Mouse (Mus musculus) kidney, postnatal 0 days (tissue): ENCODE measurements around the gene Itsn1. TPM values are rescaled to one million over a fixed set of nuclear protein-coding genes. Genes with fewer than 3 reads are reported as not detected.

Experiments used
- ATAC-seq: fragments of 200-750 bp; cut with Nextera tagmentation; replicated peaks from 2 replicates; pipeline ENCODE4 v1.8.0; 2017; ENCODE audit warnings: low read depth, moderate number of reproducible peaks, moderate TSS enrichment, moderate library complexity; ENCODE audit not compliant: low FRiP score
- DNase-seq: peaks from one replicate; pipeline ENCODE4 v3.0.0-alpha.2; 2016; ENCODE audit warnings: low spot score
- H3K27ac ChIP-seq: fragments of 300-500 bp; sonication (generic); 2 replicates; pipeline ENCODE4 v1.5.1; 2014; ENCODE audit warnings: mild to moderate bottlenecking
- H3K27me3 ChIP-seq: fragments of 300-500 bp; sonication (generic); 2 replicates; pipeline ENCODE4 v1.6.1; 2014; ENCODE audit warnings: low read length, mixed read lengths; ENCODE audit not compliant: insufficient read depth
- H3K36me3 ChIP-seq: fragments of 300-500 bp; sonication (generic); 2 replicates; pipeline ENCODE4 v1.6.1; 2014; ENCODE audit warnings: low read length, mixed read lengths; ENCODE audit not compliant: insufficient read depth
- H3K4me1 ChIP-seq: fragments of 300-500 bp; sonication (generic); replicated peaks from 2 replicates; pipeline ENCODE4 v1.6.1; 2014; ENCODE audit warnings: antibody characterized with exemption, low read length, mixed read lengths; ENCODE audit not compliant: insufficient read depth
- H3K4me2 ChIP-seq: fragments of 300-500 bp; sonication (generic); 2 replicates; pipeline ENCODE4 v1.6.1; 2014; ENCODE audit warnings: mild to moderate bottlenecking, low read length, moderate library complexity, mixed read lengths
- H3K4me3 ChIP-seq: fragments of 300-500 bp; sonication (generic); replicated peaks from 2 replicates; pipeline ENCODE4 v1.5.1; 2014; ENCODE audit warnings: low read depth, low read length
- H3K9ac ChIP-seq: fragments of 300-500 bp; sonication (generic); 2 replicates; pipeline ENCODE4 v1.6.1; 2014; ENCODE audit warnings: low read depth, low read length
- H3K9me3 ChIP-seq: fragments of 300-500 bp; sonication (generic); replicated peaks from 2 replicates; pipeline ENCODE4 v1.6.1; 2016; ENCODE audit warnings: low read length, inconsistent platforms, mixed read lengths
- CTCF ChIP-seq: IDR thresholded peaks from 2 replicates; pipeline ENCODE4 v1.5.1; 2016; ENCODE audit warnings: antibody characterized with exemption, low read depth, mild to moderate bottlenecking, moderate library complexity
- WGBS: fragments of 180-500 bp; shearing (Covaris S2); extraction: QIAGEN DNeasy Blood & Tissue Kit; methylation state at CpG from one replicate; pipeline ENCODE4 v1.1.7; 2014; 5-methylcytosine and 5-hydroxymethylcytosine counted together
- polyA plus RNA-seq: library from polyadenylated mRNA; unstranded; fragments of >200 nt; fragmentation: Nextera tagmentation; extraction: Ambion mirVana; gene quantifications from 2 replicates; pipeline ENCODE4 v1.2.1, GENCODE M21; 2015

Gene Itsn1
- polyA plus RNA-seq, 1 experiment from 2014 or later, result 14.4 TPM

GRCm38 (mm10) chr16:91885389-91886122 lies 156.5 kb downstream of the Itsn1 start:
- peak overlapping the region; percentile 46 for H3K4me2 ChIP-seq
- peaks cover 11% of the 10 kb centered on the region; the same call in 1 of the 2 replicates for H3K4me1 ChIP-seq
- DNase-seq, result peak; percentile 58
- H3K9me3 ChIP-seq, result no peaks in the 10 kb centered on the region
- peak; percentile 53; the same call in 1 of the 2 replicates for TF ChIP-seq CTCF
- H3K4me3 ChIP-seq, result peak overlapping the region; percentile 11; the same call in 1 of the 2 replicates
- H3K9ac ChIP-seq, result no peak overlapping the region
- H3K27me3 ChIP-seq, result no peaks in the 10 kb centered on the region
- peak; percentile 38 for ATAC-seq
- no peak overlapping the region for H3K27ac ChIP-seq
- WGBS, result 11% methylated on average over 18 of the region's 19 CpGs
- H3K36me3 ChIP-seq, result no peaks in the 10 kb centered on the region

- Histone ChIP-seq H3K27ac (no peak overlapping the region), H3K4me2 (no peak overlapping the region), H3K36me3 (no peaks in the 10 kb centered on the region), H3K9me3 (no peaks in the 10 kb centered on the region), H3K9ac (no peak overlapping the region), H3K4me1 (0 out of 2 replicates have a peak, but pooled peaks cover 3% of the 10 kb centered on the region), H3K4me3 (no peak overlapping the region), H3K27me3 (no peaks in the 10 kb centered on the region)
- no peak for ATAC-seq
- WGBS, result 93% methylated on average over 3 of the region's 3 CpGs
- TF ChIP-seq CTCF, result no peak
- no peak for DNase-seq
Measured at GRCm38 (mm10) chr16:91888368-91888767, 159.3 kb downstream of the Itsn1 start.

GRCm38 (mm10) chr16:91889831-91890230 lies 160.8 kb downstream of the Itsn1 start:
- no peak for TF ChIP-seq CTCF
- no peaks in the 10 kb centered on the region for H3K9me3 ChIP-seq
- WGBS, result 50% methylated on average over 12 of the region's 12 CpGs
- H3K27ac ChIP-seq, result no peak overlapping the region
- ATAC-seq, result no peak
- no peak overlapping the region for H3K9ac ChIP-seq
- H3K27me3 ChIP-seq, result no peaks in the 10 kb centered on the region
- no peak overlapping the region for H3K4me3 ChIP-seq
- no peaks in the 10 kb centered on the region for H3K36me3 ChIP-seq
- DNase-seq, result no peak
- H3K4me1 ChIP-seq, result 0 out of 2 replicates have a peak, but pooled peaks cover 3% of the 10 kb centered on the region
- no peak overlapping the region for H3K4me2 ChIP-seq

- 87% methylated on average over 11 of the region's 11 CpGs for WGBS
- Histone ChIP-seq H3K27ac (no peak overlapping the region), H3K4me3 (no peak overlapping the region), H3K9me3 (no peaks in the 10 kb centered on the region), H3K36me3 (no peaks in the 10 kb centered on the region), H3K27me3 (no peaks in the 10 kb centered on the region), H3K9ac (no peak overlapping the region), H3K4me1 (0 out of 2 replicates have a peak, but pooled peaks cover 3% of the 10 kb centered on the region), H3K4me2 (no peak overlapping the region)
- TF ChIP-seq CTCF, result no peak
- ATAC-seq, result 0 out of 2 replicates have a peak, but pooled peaks have one; percentile 26
- DNase-seq, result no peak
Measured at GRCm38 (mm10) chr16:91891218-91891617, 162.1 kb downstream of the Itsn1 start.

- Histone ChIP-seq H3K4me3 (no peak overlapping the region), H3K9me3 (no peaks in the 10 kb centered on the region), H3K9ac (no peak overlapping the region), H3K4me2 (no peak overlapping the region), H3K27ac (no peak overlapping the region), H3K36me3 (no peaks in the 10 kb centered on the region), H3K4me1 (no peaks in the 10 kb centered on the region), H3K27me3 (no peaks in the 10 kb centered on the region)
- DNase-seq (no peak), ATAC-seq (no peak)
- TF ChIP-seq CTCF, result no peak
- 65% methylated on average over 6 of the region's 6 CpGs for WGBS
Measured at GRCm38 (mm10) chr16:91896426-91896830, 167.3 kb downstream of the Itsn1 start.

- H3K27me3 ChIP-seq, result no peaks in the 10 kb centered on the region
- 53% methylated on average over 22 of the region's 22 CpGs for WGBS
- H3K36me3 ChIP-seq, result no peaks in the 10 kb centered on the region
- TF ChIP-seq CTCF, result no peak
- DNase-seq (no peak), ATAC-seq (no peak)
- H3K4me1 ChIP-seq, result no peaks in the 10 kb centered on the region
- H3K27ac ChIP-seq, result no peak overlapping the region
- H3K9me3 ChIP-seq, result no peaks in the 10 kb centered on the region
- H3K4me2 ChIP-seq, result no peak overlapping the region
- H3K9ac ChIP-seq, result no peak overlapping the region
- no peak overlapping the region for H3K4me3 ChIP-seq
Measured at GRCm38 (mm10) chr16:91898850-91899848, 170.1 kb downstream of the Itsn1 start.
